Mouse (Mus musculus) C2C12 (cell line): ENCODE measurements around the gene Por. TPM values are rescaled to one million over a fixed set of nuclear protein-coding genes. Genes with fewer than 3 reads are reported as not detected.
A peak's percentile ranks its signal among the peaks of the same experiment; 100 is the strongest.

Experiments used
- H3K27me3 ChIP-seq: one replicate; pipeline ENCODE4 v1.6.1; 2011; ENCODE audit not compliant: control insufficient read depth, insufficient read depth, insufficient read length
- H3K36me3 ChIP-seq: one replicate; pipeline ENCODE4 v1.6.1; 2011; ENCODE audit not compliant: control insufficient read depth, insufficient read depth
- H3K4me3 ChIP-seq: one replicate; pipeline ENCODE4 v1.5.1; 2011; ENCODE audit warnings: mild to moderate bottlenecking, control low read depth; ENCODE audit not compliant: poor library complexity, insufficient read depth, severe bottlenecking
- H3K79me2 ChIP-seq: one replicate; pipeline ENCODE4 v1.6.1; 2011; ENCODE audit not compliant: control insufficient read depth, insufficient read depth
- H3K79me3 ChIP-seq: one replicate; pipeline ENCODE4 v1.6.1; 2011; ENCODE audit warnings: low read depth, control low read depth
- H3ac ChIP-seq: one replicate; pipeline ENCODE3; 2011; ENCODE audit warnings: low read depth; ENCODE audit not compliant: control insufficient read depth, insufficient read length
- CEBPB ChIP-seq: IDR thresholded peaks from one replicate; pipeline ENCODE4 v1.6.1; 2011; ENCODE audit warnings: low read depth, mild to moderate bottlenecking, control low read depth, moderate library complexity
- CTCF ChIP-seq: IDR thresholded peaks from one replicate; pipeline ENCODE4 v1.5.1; 2011; ENCODE audit not compliant: control insufficient read depth, insufficient read depth, insufficient read length
- FOSL1 ChIP-seq: IDR thresholded peaks from one replicate; pipeline ENCODE4 v1.8.0; 2011; ENCODE audit warnings: mild to moderate bottlenecking, low read length; ENCODE audit not compliant: poor library complexity, insufficient read depth, severe bottlenecking
- MAX ChIP-seq: IDR thresholded peaks from one replicate; pipeline ENCODE4 v1.6.1; 2011; ENCODE audit warnings: mild to moderate bottlenecking, control low read depth
- MYOD1 ChIP-seq: IDR thresholded peaks from one replicate; pipeline ENCODE4 v1.6.1; 2011; ENCODE audit warnings: low read depth; ENCODE audit not compliant: control insufficient read depth, insufficient read length
- MYOG ChIP-seq: IDR thresholded peaks from one replicate; pipeline ENCODE4 v1.6.1; 2011; ENCODE audit not compliant: control insufficient read depth, insufficient read length; ENCODE audit errors: extremely low read depth
- USF1 ChIP-seq: IDR thresholded peaks from one replicate; pipeline ENCODE4 v1.6.1; 2011; ENCODE audit warnings: low read depth, mild to moderate bottlenecking, control low read depth, moderate library complexity
- polyA plus RNA-seq: library from polyadenylated mRNA; unstranded; fragments of >200 nt; fragmentation: generic; extraction: Trizol; gene quantifications from one replicate; pipeline ENCODE4 v1.2.1, GENCODE M21; 2012; ENCODE audit warnings: missing spikeins

Gene Por
- polyA plus RNA-seq, 1 experiment, result 106 TPM

- Histone ChIP-seq H3K4me3 (peak within 1 kb of the TSS; percentile 70), H3K27me3 (no peaks in the 10 kb centered on the region), H3K79me3 (peaks cover 4% of the 10 kb centered on the region), H3ac (peak within 1 kb of the TSS; percentile 99), H3K79me2 (peaks cover 24% of the 10 kb centered on the region), H3K36me3 (peaks cover 18% of the 10 kb centered on the region)
- TF ChIP-seq MAX (peak; percentile 69), FOSL1 (no peak)
Observed at GRCm38 (mm10) chr5:135632117-135632796, 37.6 kb upstream of the Por start, which contains the start of gene Rhbdd2. Gene Rhbdd2, plus strand, starts transcription at chr5:135632618.

- H3K79me2 ChIP-seq, result peaks cover 24% of the 10 kb centered on the region
- no peaks in the 10 kb centered on the region for H3K27me3 ChIP-seq
- peaks cover 4% of the 10 kb centered on the region for H3K79me3 ChIP-seq
- peaks cover 18% of the 10 kb centered on the region for H3K36me3 ChIP-seq
- peak overlapping the region; percentile 70 for H3K4me3 ChIP-seq
- H3ac ChIP-seq, result peak overlapping the region; percentile 99
- no peak for TF ChIP-seq USF1
- TF ChIP-seq CEBPB, result no peak
- TF ChIP-seq MAX, result no peak
- no peak for TF ChIP-seq MYOG
- no peak for TF ChIP-seq FOSL1
- no peak for TF ChIP-seq CTCF
- no peak for TF ChIP-seq MYOD1
Observed at GRCm38 (mm10) chr5:135632797-135633144, 37.1 kb upstream of the Por start.

DNA sequence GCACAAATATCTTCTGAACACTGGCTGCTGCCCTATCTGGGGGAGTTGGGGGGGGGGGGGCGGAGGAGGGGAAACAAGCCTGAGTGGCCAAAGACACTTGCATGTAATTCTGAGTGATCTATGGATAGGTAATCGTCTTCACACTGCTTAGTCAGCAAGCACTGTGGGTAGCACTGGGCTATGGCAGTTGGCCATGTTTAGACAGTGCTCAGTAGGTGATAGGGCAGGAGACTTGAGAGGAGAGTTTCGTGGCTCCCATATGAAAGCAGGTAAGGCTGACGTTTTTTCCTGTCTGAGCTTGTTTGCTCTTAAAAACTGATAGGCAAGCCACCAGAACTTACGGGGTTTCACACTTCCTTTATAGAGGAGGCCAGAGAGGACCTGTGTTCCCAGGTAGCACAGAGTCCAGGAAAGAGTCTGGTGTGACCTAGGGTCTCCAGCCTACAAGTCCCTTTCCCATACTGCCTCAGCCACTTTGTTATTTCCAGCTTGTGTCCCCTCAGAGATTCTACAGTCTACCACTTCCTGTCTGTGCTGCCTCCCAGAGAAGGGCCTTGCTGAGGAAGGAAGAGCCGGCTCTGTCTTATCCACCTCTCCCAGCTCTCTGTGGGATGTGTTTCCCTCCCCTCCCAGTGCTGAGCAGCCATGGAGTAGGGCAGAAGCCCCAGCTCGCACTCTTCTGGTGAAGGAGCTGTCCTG lies 29.9 kb upstream of the Por start:
- Histone ChIP-seq H3ac (no peak overlapping the region), H3K4me3 (no peak overlapping the region), H3K79me2 (peaks cover 1% of the 10 kb centered on the region), H3K79me3 (no peaks in the 10 kb centered on the region), H3K36me3 (peaks cover 32% of the 10 kb centered on the region), H3K27me3 (no peaks in the 10 kb centered on the region)
- TF ChIP-seq FOSL1 (no peak), MAX (no peak), MYOD1 (no peak), CTCF (no peak), CEBPB (no peak)

GRCm38 (mm10) chr5:135640459-135640789 lies 29.4 kb upstream of the Por start:
- Histone ChIP-seq H3K27me3 (no peaks in the 10 kb centered on the region), H3ac (no peak overlapping the region), H3K36me3 (peaks cover 27% of the 10 kb centered on the region), H3K79me3 (no peaks in the 10 kb centered on the region), H3K79me2 (no peaks in the 10 kb centered on the region), H3K4me3 (no peak overlapping the region)
- TF ChIP-seq CEBPB (no peak), MYOD1 (no peak), FOSL1 (no peak), CTCF (no peak), USF1 (no peak), MYOG (no peak), MAX (no peak)

GRCm38 (mm10) chr5:135641028-135641427 lies 28.8 kb upstream of the Por start:
- Histone ChIP-seq H3K4me3 (no peak overlapping the region), H3K79me2 (no peaks in the 10 kb centered on the region), H3K79me3 (no peaks in the 10 kb centered on the region), H3K36me3 (peaks cover 21% of the 10 kb centered on the region), H3K27me3 (no peaks in the 10 kb centered on the region), H3ac (no peak overlapping the region)
- no peak for TF ChIP-seq FOSL1
- TF ChIP-seq CEBPB, result no peak
- TF ChIP-seq USF1, result no peak
- TF ChIP-seq MYOG, result no peak
- no peak for TF ChIP-seq CTCF
- TF ChIP-seq MYOD1, result no peak
- TF ChIP-seq MAX, result no peak

DNA sequence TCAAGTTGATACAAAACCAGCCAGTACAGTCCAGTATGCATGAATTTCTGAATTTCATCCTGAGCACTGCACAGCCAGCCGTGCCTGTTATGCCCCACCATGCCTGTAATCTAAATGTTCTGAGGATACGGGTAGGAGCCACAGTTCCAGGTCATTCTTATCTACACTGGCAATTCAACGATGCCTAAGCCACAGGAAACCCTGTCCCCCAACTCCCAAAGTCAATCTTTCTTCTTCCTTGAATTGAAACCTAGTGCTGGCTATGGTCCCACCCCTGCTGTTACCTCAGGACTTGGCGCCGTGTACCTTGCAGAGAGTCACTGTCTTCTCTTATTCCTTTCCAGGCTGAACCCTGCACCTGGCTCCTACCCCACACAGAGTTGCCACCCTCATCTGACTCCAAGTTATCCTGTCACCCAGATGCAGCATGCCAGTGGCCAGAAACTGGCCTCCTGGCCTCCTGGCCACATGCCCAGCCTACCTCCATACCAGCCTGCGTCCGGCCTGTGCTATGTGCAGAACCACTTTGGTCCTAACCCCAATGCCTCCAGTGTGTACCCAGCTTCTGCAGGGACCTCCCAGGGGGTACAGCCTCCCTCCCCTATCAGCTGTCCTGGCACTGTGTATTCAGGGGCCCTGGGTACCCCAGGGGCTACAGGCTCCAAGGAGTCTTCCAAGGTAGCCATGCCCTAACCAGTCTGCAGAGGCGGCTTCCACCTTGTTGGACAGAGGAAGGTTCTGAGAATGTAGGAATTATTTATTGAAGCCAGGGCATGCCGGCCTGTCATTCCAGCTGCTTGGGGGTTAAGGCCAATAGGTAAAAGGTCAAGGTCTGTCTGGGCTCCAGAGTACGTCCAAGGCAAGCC lies 26.9 kb upstream of the Por start:
- Histone ChIP-seq H3K36me3 (peaks cover 14% of the 10 kb centered on the region), H3ac (no peak overlapping the region), H3K79me3 (no peaks in the 10 kb centered on the region), H3K27me3 (no peaks in the 10 kb centered on the region), H3K4me3 (no peak overlapping the region), H3K79me2 (no peaks in the 10 kb centered on the region)
- TF ChIP-seq MYOG (no peak), MAX (no peak), CEBPB (no peak), CTCF (no peak)
